Mouse (Mus musculus): ENCODE results near the gene Elf2. TPM values are rescaled to one million over a fixed set of nuclear protein-coding genes. Genes with fewer than 3 reads are reported as not detected.

Elf2 gene
- polyA plus RNA-seq, 1 experiment = 18.2 TPM

DNA sequence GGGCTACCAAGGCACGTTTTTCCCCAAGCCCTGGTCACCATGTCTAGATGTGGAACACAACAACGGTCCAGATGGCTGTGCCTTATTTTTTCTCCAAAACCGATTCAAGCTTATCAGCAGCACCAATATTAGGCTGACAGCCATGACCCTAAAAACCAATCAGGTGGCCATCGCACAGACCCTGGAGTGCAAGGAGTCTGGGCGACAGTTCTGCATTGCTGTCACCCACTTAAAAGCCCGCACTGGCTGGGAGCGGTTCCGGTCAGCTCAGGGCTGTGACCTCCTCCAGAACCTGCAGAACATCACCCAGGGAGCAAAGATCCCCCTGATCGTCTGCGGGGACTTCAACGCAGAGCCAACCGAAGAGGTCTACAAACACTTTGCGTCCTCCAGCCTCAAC, 90.6 kb downstream of the Elf2 start:
- TF ChIP-seq CEBPB (IDR thresholded peaks at IDR 0.05; ENCODE audit: insufficient read depth, poor library complexity, severe bottlenecking) = no peak
- no peak for TF ChIP-seq POLR2A (IDR thresholded peaks at IDR 0.05; ENCODE audit: insufficient read length, low read depth)
- no peak for TF ChIP-seq USF1 (IDR thresholded peaks at IDR 0.05; ENCODE audit: low read depth)
- no peak for TF ChIP-seq MYOG (IDR thresholded peaks at IDR 0.05; ENCODE audit: control insufficient read depth in 1 of 3, insufficient read depth in 1 of 3, insufficient read length in 2 of 3, low read depth in 2 of 3)
- no peak for TF ChIP-seq REST (IDR thresholded peaks at IDR 0.05; ENCODE audit: insufficient read depth, insufficient read length)
- TF ChIP-seq MAX (IDR thresholded peaks at IDR 0.05; ENCODE audit: low read depth) = no peak
- H3K4me2 ChIP-seq (ENCODE audit: low read depth) = no peak overlapping the region
- peaks cover 36% of the 10 kb centered on the region for H3K36me3 ChIP-seq (ENCODE audit: control insufficient read depth, insufficient read depth)
- peaks cover 16% of the 10 kb centered on the region for H3K79me2 ChIP-seq (ENCODE audit: control insufficient read depth, insufficient read depth)
- no peak overlapping the region for H3K4me3 ChIP-seq
- H3ac ChIP-seq (ENCODE audit: control insufficient read depth, insufficient read length) = no peak overlapping the region
- no peaks in the 10 kb centered on the region for H3K27me3 ChIP-seq (ENCODE audit: control insufficient read depth, insufficient read depth, insufficient read length)

DNA sequence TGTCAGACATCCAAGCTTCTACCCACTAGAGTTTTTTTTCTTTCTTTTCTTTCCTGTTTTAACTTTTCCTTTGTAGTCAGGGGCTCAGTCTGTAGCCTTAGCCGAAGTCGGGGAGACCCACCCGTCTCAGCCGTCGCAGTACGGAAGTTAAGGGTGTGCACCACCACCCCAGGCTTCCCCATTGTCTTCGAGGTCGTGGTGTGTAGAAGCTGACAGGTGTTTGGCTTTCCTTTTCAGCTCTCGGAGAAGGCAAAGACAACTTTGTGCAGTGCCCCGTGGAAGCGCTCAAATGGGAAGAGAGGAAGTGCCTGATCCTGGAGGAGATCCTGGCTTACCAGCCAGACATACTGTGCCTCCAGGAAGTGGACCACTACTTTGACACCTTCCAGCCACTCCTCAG, 91.0 kb downstream of the Elf2 start:
- H3K79me2 ChIP-seq (ENCODE audit: control insufficient read depth, insufficient read depth) = peaks cover 16% of the 10 kb centered on the region
- TF ChIP-seq POLR2AphosphoS2 (IDR thresholded peaks at IDR 0.05; ENCODE audit: insufficient read length, low read depth) (peak; percentile 33), MYOG (IDR thresholded peaks at IDR 0.05; ENCODE audit: control insufficient read depth in 1 of 3, insufficient read depth in 1 of 3, insufficient read length in 2 of 3, low read depth in 2 of 3) (no peak)
- H3K36me3 ChIP-seq (ENCODE audit: control insufficient read depth, insufficient read depth) = peaks cover 33% of the 10 kb centered on the region

DNA sequence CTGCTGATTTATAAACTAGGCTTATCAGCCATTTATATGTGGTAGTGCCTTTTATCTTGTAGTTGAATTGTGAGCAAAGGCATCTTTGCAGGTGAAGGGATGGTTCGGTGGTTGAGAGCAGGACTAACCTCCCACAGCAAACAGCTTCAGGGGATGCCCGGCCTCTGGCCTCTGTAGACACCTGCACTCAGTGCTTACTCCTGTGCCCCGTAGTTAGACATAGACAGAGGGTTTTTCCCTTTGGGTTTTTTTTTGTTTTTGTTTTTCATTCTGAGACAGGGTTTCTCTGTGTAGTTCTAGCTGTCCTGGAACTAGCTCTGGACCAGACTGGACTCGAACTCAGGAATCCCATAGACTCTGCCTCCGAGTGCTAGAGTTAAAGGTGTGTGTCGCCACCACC, 91.9 kb downstream of the Elf2 start:
- Histone ChIP-seq H3ac (ENCODE audit: control insufficient read depth, insufficient read length) (no peak overlapping the region), H3K36me3 (ENCODE audit: control insufficient read depth, insufficient read depth) (peaks cover 29% of the 10 kb centered on the region), H3K4me2 (ENCODE audit: low read depth) (no peak overlapping the region), H3K4me3 (no peak overlapping the region), H3K27me3 (ENCODE audit: control insufficient read depth, insufficient read depth, insufficient read length) (no peaks in the 10 kb centered on the region), H3K79me2 (ENCODE audit: control insufficient read depth, insufficient read depth) (peaks cover 16% of the 10 kb centered on the region)
- no peak for TF ChIP-seq CEBPB (IDR thresholded peaks at IDR 0.05; ENCODE audit: insufficient read depth, poor library complexity, severe bottlenecking)
- no peak for TF ChIP-seq USF1 (IDR thresholded peaks at IDR 0.05; ENCODE audit: low read depth)
- no peak for TF ChIP-seq MYOD1 (IDR thresholded peaks at IDR 0.05; ENCODE audit: control insufficient read depth in 1 of 3, insufficient read length in 2 of 3, low read depth in 2 of 3)
- TF ChIP-seq POLR2A (IDR thresholded peaks at IDR 0.05; ENCODE audit: insufficient read length, low read depth) = no peak
- no peak for TF ChIP-seq SRF (IDR thresholded peaks at IDR 0.05; ENCODE audit: control insufficient read depth, insufficient read length, low read depth)
- TF ChIP-seq TCF12 (IDR thresholded peaks at IDR 0.05; ENCODE audit: insufficient read depth, poor library complexity, severe bottlenecking) = no peak
- TF ChIP-seq MYOG (IDR thresholded peaks at IDR 0.05; ENCODE audit: control insufficient read depth in 1 of 3, insufficient read depth in 1 of 3, insufficient read length in 2 of 3, low read depth in 2 of 3) = no peak
- TF ChIP-seq REST (IDR thresholded peaks at IDR 0.05; ENCODE audit: insufficient read depth, insufficient read length) = no peak
- no peak for TF ChIP-seq E2F4 (IDR thresholded peaks at IDR 0.05; ENCODE audit: insufficient read depth)
- TF ChIP-seq MAX (IDR thresholded peaks at IDR 0.05; ENCODE audit: low read depth) = no peak
- TF ChIP-seq TCF3 (IDR thresholded peaks at IDR 0.05; ENCODE audit: insufficient read length, low read depth) = no peak
- TF ChIP-seq POLR2AphosphoS2 (IDR thresholded peaks at IDR 0.05; ENCODE audit: insufficient read length, low read depth) = no peak

More for the DNA sequence above, 91.0 kb downstream of the Elf2 start:
- Histone ChIP-seq H3ac (ENCODE audit: control insufficient read depth, insufficient read length) (no peak overlapping the region), H3K27me3 (ENCODE audit: control insufficient read depth, insufficient read depth, insufficient read length) (no peaks in the 10 kb centered on the region), H3K4me3 (no peak overlapping the region), H3K4me2 (ENCODE audit: low read depth) (no peak overlapping the region)

DNA sequence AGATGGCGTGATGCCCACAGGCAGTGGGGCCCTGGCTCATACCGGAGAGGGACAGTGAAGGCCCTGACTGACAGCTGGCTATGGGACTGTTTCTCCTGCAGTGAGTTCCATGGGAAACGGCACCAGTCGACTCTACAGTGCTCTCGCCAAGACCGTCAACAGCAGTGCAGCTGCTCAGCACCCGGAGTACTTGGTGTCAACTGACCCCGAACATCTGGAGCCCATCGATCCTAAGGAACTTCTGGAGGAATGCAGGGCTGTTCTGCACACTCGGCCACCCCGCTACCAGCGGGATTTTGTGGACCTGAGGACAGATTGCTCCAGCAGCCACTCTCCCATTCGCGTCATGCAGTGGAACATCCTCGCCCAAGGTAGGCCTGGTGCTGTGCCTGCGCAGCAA, 92.8 kb downstream of the Elf2 start:
- Histone ChIP-seq H3K27me3 (ENCODE audit: control insufficient read depth, insufficient read depth, insufficient read length) (no peaks in the 10 kb centered on the region), H3K36me3 (ENCODE audit: control insufficient read depth, insufficient read depth) (peaks cover 21% of the 10 kb centered on the region), H3K4me3 (no peak overlapping the region), H3K4me2 (ENCODE audit: low read depth) (no peak overlapping the region), H3ac (ENCODE audit: control insufficient read depth, insufficient read length) (no peak overlapping the region), H3K79me2 (ENCODE audit: control insufficient read depth, insufficient read depth) (peaks cover 16% of the 10 kb centered on the region)
- TF ChIP-seq MYOD1 (IDR thresholded peaks at IDR 0.05; ENCODE audit: control insufficient read depth in 1 of 3, insufficient read length in 2 of 3, low read depth in 2 of 3) (no peak), TCF3 (IDR thresholded peaks at IDR 0.05; ENCODE audit: insufficient read length, low read depth) (no peak), TCF12 (IDR thresholded peaks at IDR 0.05; ENCODE audit: insufficient read depth, poor library complexity, severe bottlenecking) (no peak), MYOG (IDR thresholded peaks at IDR 0.05; ENCODE audit: control insufficient read depth in 1 of 3, insufficient read depth in 1 of 3, insufficient read length in 2 of 3, low read depth in 2 of 3) (no peak), POLR2A (IDR thresholded peaks at IDR 0.05; ENCODE audit: insufficient read length, low read depth) (no peak), USF1 (IDR thresholded peaks at IDR 0.05; ENCODE audit: low read depth) (no peak), POLR2AphosphoS2 (IDR thresholded peaks at IDR 0.05; ENCODE audit: insufficient read length, low read depth) (no peak), SRF (IDR thresholded peaks at IDR 0.05; ENCODE audit: control insufficient read depth, insufficient read length, low read depth) (no peak), REST (IDR thresholded peaks at IDR 0.05; ENCODE audit: insufficient read depth, insufficient read length) (no peak), MAX (IDR thresholded peaks at IDR 0.05; ENCODE audit: low read depth) (no peak), E2F4 (IDR thresholded peaks at IDR 0.05; ENCODE audit: insufficient read depth) (no peak), CEBPB (IDR thresholded peaks at IDR 0.05; ENCODE audit: insufficient read depth, poor library complexity, severe bottlenecking) (no peak)

DNA sequence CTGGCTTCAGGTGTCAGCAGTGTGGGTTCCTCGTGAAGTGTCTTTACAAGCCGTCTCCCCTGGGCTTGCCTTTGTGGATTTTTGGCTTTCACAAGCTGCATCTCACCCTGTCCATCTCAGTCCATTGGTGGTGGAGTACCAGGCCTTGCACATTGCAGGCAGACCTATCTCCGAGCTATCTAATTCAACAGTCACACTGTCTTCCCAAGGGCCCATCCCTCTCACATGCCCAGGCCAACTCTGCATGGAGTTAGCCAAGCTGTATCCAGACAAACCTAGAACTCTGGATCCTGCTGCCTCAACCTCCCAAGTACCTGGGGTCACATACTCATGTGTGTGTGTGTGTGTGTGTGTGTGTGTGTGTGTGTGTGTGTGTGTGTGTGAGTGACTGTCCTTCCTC, 100.9 kb downstream of the Elf2 start:
- TF ChIP-seq E2F4 (IDR thresholded peaks at IDR 0.05; ENCODE audit: insufficient read depth) = no peak
- no peak for TF ChIP-seq POLR2A (IDR thresholded peaks at IDR 0.05; ENCODE audit: insufficient read length, low read depth)
- no peak for TF ChIP-seq CEBPB (IDR thresholded peaks at IDR 0.05; ENCODE audit: insufficient read depth, poor library complexity, severe bottlenecking)
- TF ChIP-seq REST (IDR thresholded peaks at IDR 0.05; ENCODE audit: insufficient read depth, insufficient read length) = no peak
- no peak for TF ChIP-seq TCF3 (IDR thresholded peaks at IDR 0.05; ENCODE audit: insufficient read length, low read depth)
- TF ChIP-seq POLR2AphosphoS2 (IDR thresholded peaks at IDR 0.05; ENCODE audit: insufficient read length, low read depth) = no peak
- TF ChIP-seq SRF (IDR thresholded peaks at IDR 0.05; ENCODE audit: control insufficient read depth, insufficient read length, low read depth) = no peak
- no peak for TF ChIP-seq MAX (IDR thresholded peaks at IDR 0.05; ENCODE audit: low read depth)
- TF ChIP-seq TCF12 (IDR thresholded peaks at IDR 0.05; ENCODE audit: insufficient read depth, poor library complexity, severe bottlenecking) = no peak
- no peak for TF ChIP-seq MYOG (IDR thresholded peaks at IDR 0.05; ENCODE audit: control insufficient read depth in 1 of 3, insufficient read depth in 1 of 3, insufficient read length in 2 of 3, low read depth in 2 of 3)
- no peak for TF ChIP-seq USF1 (IDR thresholded peaks at IDR 0.05; ENCODE audit: low read depth)
- TF ChIP-seq MYOD1 (IDR thresholded peaks at IDR 0.05; ENCODE audit: control insufficient read depth in 1 of 3, insufficient read length in 2 of 3, low read depth in 2 of 3) = no peak
- peaks cover 18% of the 10 kb centered on the region for H3K79me2 ChIP-seq (ENCODE audit: control insufficient read depth, insufficient read depth)
- H3K4me3 ChIP-seq = no peak overlapping the region
- no peaks in the 10 kb centered on the region for H3K36me3 ChIP-seq (ENCODE audit: control insufficient read depth, insufficient read depth)
- no peaks in the 10 kb centered on the region for H3K27me3 ChIP-seq (ENCODE audit: control insufficient read depth, insufficient read depth, insufficient read length)
- no peak overlapping the region for H3ac ChIP-seq (ENCODE audit: control insufficient read depth, insufficient read length)
- no peak overlapping the region for H3K4me2 ChIP-seq (ENCODE audit: low read depth)
